Mouse (Mus musculus) adrenal gland, postnatal 0 days (tissue): ENCODE results near the gene Plin4. TPM values are rescaled to one million over a fixed set of nuclear protein-coding genes. Genes with fewer than 3 reads are reported as not detected.

Experiments used
- polyA plus RNA-seq: library from polyadenylated mRNA; unstranded; fragments of >200 nt; fragmentation: Nextera tagmentation; extraction: Ambion mirVana; gene quantifications from 2 replicates; pipeline ENCODE4 v1.2.1, GENCODE M21; 2015

Plin4 gene
- 0.09 and 0.21 TPM in 2 replicates for polyA plus RNA-seq

GRCm38 (mm10) chr17:56109219-56110051, at the start of gene Plin4:
Gene Plin4 (minus strand): TSS chr17:56109803.

GRCm38 (mm10) chr17:56139858-56140595, 30.4 kb upstream of the Plin4 start, which contains the start of gene Sema6b:
Gene Sema6b (minus strand): TSS chr17:56140343.

GRCm38 (mm10) chr17:56121826-56122225, 12.2 kb upstream of the Plin4 start, which contains the start of gene Lrg1:
Gene Lrg1 (minus strand): TSS chr17:56122001.

GRCm38 (mm10) chr17:56117251-56117710, 7.7 kb upstream of the Plin4 start, which contains the start of gene Plin5:
Gene Plin5 (minus strand): TSS chr17:56117596.

GRCm38 (mm10) chr17:56078880-56079795, 30.5 kb downstream of the Plin4 start, which contains the start of gene Hdgfl2:
Gene Hdgfl2 (plus strand): TSS chr17:56079634.

GRCm38 (mm10) chr17:56074827-56075208, 34.8 kb downstream of the Plin4 start, which contains the start of gene Ubxn6:
Gene Ubxn6 (minus strand): TSS chr17:56075028.

Other genes starting within 250 kb of the Plin4 start
- gene Zfp119a, start 230.9 kb downstream of the Plin4 start, polyA plus RNA-seq: 8.9 and 11.5 TPM in 2 replicates
- gene Zfp959, start 217.7 kb downstream of the Plin4 start, polyA plus RNA-seq: 8.4 and 8.9 TPM in 2 replicates
- gene Zfp119b, start 160.3 kb downstream of the Plin4 start, polyA plus RNA-seq: 7.0 and 12.4 TPM in 2 replicates
- gene Ebi3, start 157.2 kb downstream of the Plin4 start, polyA plus RNA-seq: 2.4 and 3.5 TPM in 2 replicates
- 14.2 and 14.9 TPM in 2 replicates for gene Yju2, start 150.7 kb downstream of the Plin4 start, polyA plus RNA-seq
- gene Shd, start 139.3 kb downstream of the Plin4 start, polyA plus RNA-seq: 8.4 and 15.4 TPM in 2 replicates
- 7.7 and 25.6 TPM in 2 replicates for gene Fsd1, start 123.3 kb downstream of the Plin4 start, polyA plus RNA-seq
- 5.5 and 7.1 TPM in 2 replicates for gene Stap2, start 104.2 kb downstream of the Plin4 start, polyA plus RNA-seq
- gene Mpnd, start 104.1 kb downstream of the Plin4 start, polyA plus RNA-seq: 70.3 and 75.4 TPM in 2 replicates
- 79.6 and 91.6 TPM in 2 replicates for gene Sh3gl1, start 73.2 kb downstream of the Plin4 start, polyA plus RNA-seq
- gene Chaf1a, start 69.4 kb downstream of the Plin4 start, polyA plus RNA-seq: 7.3 and 8.5 TPM in 2 replicates
- 73.6 and 77.1 TPM in 2 replicates for gene Ubxn6, start 34.8 kb downstream of the Plin4 start, polyA plus RNA-seq
- gene Hdgfl2, start 30.2 kb downstream of the Plin4 start, polyA plus RNA-seq: 46.2 and 64.5 TPM in 2 replicates
- gene Plin5, start 7.8 kb upstream of the Plin4 start, polyA plus RNA-seq: 5.7 and 12.9 TPM in 2 replicates
- gene Lrg1, start 12.2 kb upstream of the Plin4 start, polyA plus RNA-seq: 17.9 and 20.3 TPM in 2 replicates
- gene Sema6b, start 30.5 kb upstream of the Plin4 start, polyA plus RNA-seq: 1.5 and 1.6 TPM in 2 replicates
- gene Tnfaip8l1, start 52.7 kb upstream of the Plin4 start, polyA plus RNA-seq: 4.6 and 6.2 TPM in 2 replicates
- 93.6 and 111 TPM in 2 replicates for gene Mydgf, start 74.1 kb upstream of the Plin4 start, polyA plus RNA-seq
- 13.6 and 15.4 TPM in 2 replicates for gene Dpp9, start 109.1 kb upstream of the Plin4 start, polyA plus RNA-seq
- 7.6 and 9.1 TPM in 2 replicates for gene Fem1a, start 147.0 kb upstream of the Plin4 start, polyA plus RNA-seq
- 4.1 and 7.2 TPM in 2 replicates for gene Ticam1, start 167.0 kb upstream of the Plin4 start, polyA plus RNA-seq
- gene Plin3, start 183.1 kb upstream of the Plin4 start, polyA plus RNA-seq: 66.6 and 84.7 TPM in 2 replicates
- not detected in 2 replicates for gene Arrdc5, start 190.5 kb upstream of the Plin4 start, polyA plus RNA-seq
- 13.7 and 20.0 TPM in 2 replicates for gene Uhrf1, start 193.5 kb upstream of the Plin4 start, polyA plus RNA-seq
- gene Kdm4b, start 216.3 kb upstream of the Plin4 start, polyA plus RNA-seq: 17.4 and 20.2 TPM in 2 replicates